ENCODE assay signal across 8 mouse cellular contexts in the genomic region with DNA sequence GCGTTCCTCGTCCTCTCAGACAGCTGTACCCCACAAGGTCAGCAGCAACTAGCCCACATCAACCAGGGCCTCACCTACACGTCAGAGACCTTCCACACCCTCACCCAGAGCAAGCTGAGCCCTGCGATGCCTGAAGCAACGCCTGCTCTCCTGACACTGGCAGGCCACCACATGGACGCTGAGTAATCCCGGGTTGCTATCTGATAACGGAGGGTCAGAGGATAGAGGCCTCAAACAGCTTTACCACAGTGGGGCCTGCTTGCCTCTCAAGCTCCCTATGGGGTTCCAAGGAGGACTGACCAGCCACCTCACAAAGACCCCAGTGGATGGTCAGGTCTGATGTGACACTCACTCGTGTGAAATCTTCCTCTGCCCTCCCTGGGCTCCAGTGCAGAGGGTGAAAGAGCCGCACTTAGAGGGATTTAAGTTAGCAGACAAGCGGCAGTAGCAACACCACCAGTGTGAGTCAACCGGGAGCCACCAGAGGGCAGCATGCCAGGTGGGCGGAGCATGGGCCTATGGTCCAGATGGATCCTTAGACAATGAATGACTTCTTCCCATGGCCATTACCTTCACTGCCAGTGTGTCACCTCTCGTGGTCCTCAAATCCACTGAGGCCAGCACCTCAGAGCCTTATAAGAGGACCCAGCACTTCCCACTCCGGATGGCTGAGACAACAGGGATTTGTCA. TPM values are rescaled to one million over a fixed set of nuclear protein-coding genes. Genes with fewer than 3 reads are reported as not detected.
DNase-seq lines count a peak whose midpoint lies in the region; ATAC-seq and TF ChIP-seq lines count a peak whose summit lies in the region.

No protein-coding gene starts in this region.

- no peaks in the 10 kb centered on the region for H3K9me3 ChIP-seq in liver, postnatal 0 days (ENCODE audit: low read length)

- no peak overlapping the region for H3K27ac ChIP-seq in liver, postnatal 0 days (ENCODE audit: low read depth)

- 58% methylated on average over 15 of the region's 15 CpGs for WGBS in liver, postnatal 0 days (ENCODE audit: insufficient replicate concordance)

- H3K9ac ChIP-seq in liver, postnatal 0 days (replicated peaks) = no peak overlapping the region

- peak; percentile 59 for ATAC-seq in liver, postnatal 0 days

- H3K4me1 ChIP-seq in liver, postnatal 0 days (ENCODE audit: insufficient read depth) = no peaks in the 10 kb centered on the region

- DNase-seq in A20 (ENCODE audit: low read depth, low spot score) (peak; percentile 55), ES-CJ7 (ENCODE audit: low read depth, low spot score) (peak; percentile 68)
- peak; percentile 92 for DNase-seq in cerebellum, adult 11 months
- DNase-seq in forelimb bud, embryonic 11.5 days (ENCODE audit: low read depth, low spot score) = peak; percentile 35
- DNase-seq in kidney, adult 9 months = peak; percentile 85
- peak; percentile 88 for DNase-seq in liver, postnatal 0 days
- DNase-seq in retina, embryonic 14.5 days (ENCODE audit: low spot score) = peak; percentile 74
- DNase-seq in urinary bladder, postnatal 36 days (ENCODE audit: low spot score in 2 of 2) = peak; percentile 67 to 80

- peaks cover 29% of the 10 kb centered on the region for H3K36me3 ChIP-seq in liver, postnatal 0 days (replicated peaks; ENCODE audit: insufficient read depth, low read length)

- TF ChIP-seq CTCF in liver, postnatal 0 days (IDR thresholded peaks at IDR 0.05; ENCODE audit: low read depth) = peak; percentile 81

- no peak overlapping the region for H3K4me3 ChIP-seq in liver, postnatal 0 days (ENCODE audit: low read depth, low read length)

- TF ChIP-seq EP300 in liver, postnatal 0 days (IDR thresholded peaks at IDR 0.05; ENCODE audit: low read depth) = no peak

- no peaks in the 10 kb centered on the region for H3K27me3 ChIP-seq in liver, postnatal 0 days (ENCODE audit: insufficient read depth, low read length)

- no peak overlapping the region for H3K4me2 ChIP-seq in liver, postnatal 0 days (ENCODE audit: low read depth, low read length)

RNA-seq across cellular contexts. Expression of gene Tmem201, which starts 12.0 kb away (rescaled TPM):
- polyA plus RNA-seq in liver, postnatal 0 days (2015; fragmentation: Nextera tagmentation; extraction: Ambion mirVana) = 5.1 and 5.8 TPM in 2 replicates

RNA-seq across cellular contexts. Expression of gene Pik3cd, which starts 23.4 kb away (rescaled TPM):
- 4.9 and 7.8 TPM in 2 replicates for polyA plus RNA-seq in liver, postnatal 0 days (2015; fragmentation: Nextera tagmentation; extraction: Ambion mirVana)

RNA-seq across cellular contexts. Expression of gene Slc25a33, which starts 48.3 kb away (rescaled TPM):
- polyA plus RNA-seq in liver, postnatal 0 days (2015; fragmentation: Nextera tagmentation; extraction: Ambion mirVana) = 52.2 and 53.2 TPM in 2 replicates

Comparison
In these comparisons a context has a peak if more than half of its experiments do, and no peak if none do; other contexts are left out.
1. DNase-seq: peak in every context shown above with its lines; median percentile 92 in cerebellum, adult 11 months; 88 in liver, postnatal 0 days; 85 in kidney, adult 9 months; 74 in retina, embryonic 14.5 days; 74 in urinary bladder, postnatal 36 days; 68 in ES-CJ7; 55 in A20; 35 in forelimb bud, embryonic 11.5 days.